Mouse (Mus musculus): ENCODE measurements around the gene Cyp4f17. TPM values are rescaled to one million over a fixed set of nuclear protein-coding genes. Genes with fewer than 3 reads are reported as not detected.
"Not testable (repeated sequence)": the region's sequence is repeated elsewhere in the genome, so short reads cannot be mapped to it uniquely, and the experiment has no call there.

Cyp4f17 gene
- polyA plus RNA-seq, 1 experiment from 2014 or later, result 6.6 TPM

- no peaks in the 10 kb centered on the region for H3K9me3 ChIP-seq (replicated peaks; ENCODE audit: low read length)
- DNase-seq (ENCODE audit: low spot score) (no peak), ATAC-seq (replicated peaks; ENCODE audit: low FRiP score, low read depth) (no peak)
- no peak overlapping the region for H3K4me2 ChIP-seq (ENCODE audit: low read length)
- no peaks in the 10 kb centered on the region for H3K4me1 ChIP-seq (replicated peaks; ENCODE audit: insufficient read depth, low read length)
- H3K36me3 ChIP-seq (ENCODE audit: insufficient read depth, low read length), result no peaks in the 10 kb centered on the region
- H3K27me3 ChIP-seq (ENCODE audit: insufficient read depth, low read length), result no peaks in the 10 kb centered on the region
- no peak for TF ChIP-seq CTCF (IDR thresholded peaks at IDR 0.05; ENCODE audit: low read depth)
- H3K9ac ChIP-seq (ENCODE audit: low read depth, low read length), result no peak overlapping the region
- no peak overlapping the region for H3K27ac ChIP-seq
- H3K4me3 ChIP-seq (replicated peaks; ENCODE audit: low read depth, low read length), result no peak overlapping the region
- WGBS, result 65% methylated on average over 2 of the region's 2 CpGs
Observed at GRCm38 (mm10) chr17:32478727-32479126, 27.1 kb upstream of the Cyp4f17 start.

- no peak overlapping the region for H3K4me3 ChIP-seq (replicated peaks; ENCODE audit: low read depth, low read length)
- peak; percentile 65 for ATAC-seq (replicated peaks; ENCODE audit: low FRiP score, low read depth)
- WGBS, result 12% methylated on average over 7 of the region's 8 CpGs
Observed at GRCm38 (mm10) chr17:32479554-32480506, 26.0 kb upstream of the Cyp4f17 start.

GRCm38 (mm10) chr17:32481766-32482165 is 24.1 kb upstream of the Cyp4f17 start:
- H3K4me2 ChIP-seq (ENCODE audit: low read length), result no peak overlapping the region
- H3K4me1 ChIP-seq (replicated peaks; ENCODE audit: insufficient read depth, low read length), result no peaks in the 10 kb centered on the region
- ATAC-seq (replicated peaks; ENCODE audit: low FRiP score, low read depth) (no peak), DNase-seq (ENCODE audit: low spot score) (no peak)
- TF ChIP-seq CTCF (IDR thresholded peaks at IDR 0.05; ENCODE audit: low read depth), result no peak
- H3K4me3 ChIP-seq (replicated peaks; ENCODE audit: low read depth, low read length), result no peak overlapping the region
- H3K27ac ChIP-seq, result no peak overlapping the region
- no peaks in the 10 kb centered on the region for H3K27me3 ChIP-seq (ENCODE audit: insufficient read depth, low read length)
- H3K36me3 ChIP-seq (ENCODE audit: insufficient read depth, low read length), result no peaks in the 10 kb centered on the region
- H3K9me3 ChIP-seq (replicated peaks; ENCODE audit: low read length), result no peaks in the 10 kb centered on the region
- H3K9ac ChIP-seq (ENCODE audit: low read depth, low read length), result no peak overlapping the region
- 81% methylated on average over 14 of the region's 14 CpGs for WGBS

More at GRCm38 (mm10) chr17:32479554-32480506, 26.0 kb upstream of the Cyp4f17 start:
- DNase-seq (ENCODE audit: low spot score), result peak; percentile 70
- no peak overlapping the region for H3K9ac ChIP-seq (ENCODE audit: low read depth, low read length)
- TF ChIP-seq CTCF (IDR thresholded peaks at IDR 0.05; ENCODE audit: low read depth), result peak; percentile 70
- no peak overlapping the region for H3K4me2 ChIP-seq (ENCODE audit: low read length)
- no peaks in the 10 kb centered on the region for H3K27me3 ChIP-seq (ENCODE audit: insufficient read depth, low read length)
- no peaks in the 10 kb centered on the region for H3K9me3 ChIP-seq (replicated peaks; ENCODE audit: low read length)
- H3K36me3 ChIP-seq (ENCODE audit: insufficient read depth, low read length), result no peaks in the 10 kb centered on the region
- no peak overlapping the region for H3K27ac ChIP-seq
- H3K4me1 ChIP-seq (replicated peaks; ENCODE audit: insufficient read depth, low read length), result no peaks in the 10 kb centered on the region

GRCm38 (mm10) chr17:32483200-32483599 is 22.6 kb upstream of the Cyp4f17 start:
- ATAC-seq (replicated peaks; ENCODE audit: low FRiP score, low read depth) (peak; percentile 74), DNase-seq (ENCODE audit: low spot score) (peak; percentile 75)
- Histone ChIP-seq H3K9me3 (replicated peaks; ENCODE audit: low read length) (no peaks in the 10 kb centered on the region), H3K27ac (no peak overlapping the region), H3K9ac (ENCODE audit: low read depth, low read length) (no peak overlapping the region), H3K36me3 (ENCODE audit: insufficient read depth, low read length) (no peaks in the 10 kb centered on the region), H3K4me1 (replicated peaks; ENCODE audit: insufficient read depth, low read length) (no peaks in the 10 kb centered on the region), H3K4me2 (ENCODE audit: low read length) (peak overlapping the region; percentile 40; the same call in 1 of the 2 replicates), H3K27me3 (ENCODE audit: insufficient read depth, low read length) (no peaks in the 10 kb centered on the region), H3K4me3 (replicated peaks; ENCODE audit: low read depth, low read length) (no peak overlapping the region)
- peak; percentile 82 for TF ChIP-seq CTCF (IDR thresholded peaks at IDR 0.05; ENCODE audit: low read depth)
- WGBS, result 16% methylated on average over 18 of the region's 18 CpGs

- Histone ChIP-seq H3K27me3 (ENCODE audit: insufficient read depth, low read length) (no peaks in the 10 kb centered on the region), H3K4me1 (replicated peaks; ENCODE audit: insufficient read depth, low read length) (0 out of 2 replicates have a peak, but pooled peaks cover 4% of the 10 kb centered on the region), H3K4me2 (ENCODE audit: low read length) (peak overlapping the region; percentile 62), H3K36me3 (ENCODE audit: insufficient read depth, low read length) (no peaks in the 10 kb centered on the region), H3K27ac (no peak overlapping the region), H3K9me3 (replicated peaks; ENCODE audit: low read length) (no peaks in the 10 kb centered on the region), H3K4me3 (replicated peaks; ENCODE audit: low read depth, low read length) (peak overlapping the region; percentile 27), H3K9ac (ENCODE audit: low read depth, low read length) (0 out of 2 replicates have a peak overlapping the region, but pooled peaks have one; percentile 39)
- WGBS, result 11% methylated on average over 30 of the region's 30 CpGs
- DNase-seq (ENCODE audit: low spot score) (peak; percentile 68), ATAC-seq (replicated peaks; ENCODE audit: low FRiP score, low read depth) (peak; percentile 87)
- TF ChIP-seq CTCF (IDR thresholded peaks at IDR 0.05; ENCODE audit: low read depth), result no peak
Observed at GRCm38 (mm10) chr17:32492349-32492980, 13.4 kb upstream of the Cyp4f17 start.

GRCm38 (mm10) chr17:32494601-32495000 is 11.2 kb upstream of the Cyp4f17 start:
- Histone ChIP-seq H3K9me3 (replicated peaks; ENCODE audit: low read length) (no peaks in the 10 kb centered on the region), H3K9ac (ENCODE audit: low read depth, low read length) (no peak overlapping the region), H3K4me3 (replicated peaks; ENCODE audit: low read depth, low read length) (no peak overlapping the region), H3K27ac (no peak overlapping the region), H3K27me3 (ENCODE audit: insufficient read depth, low read length) (no peaks in the 10 kb centered on the region), H3K4me2 (ENCODE audit: low read length) (no peak overlapping the region), H3K36me3 (ENCODE audit: insufficient read depth, low read length) (no peaks in the 10 kb centered on the region), H3K4me1 (replicated peaks; ENCODE audit: insufficient read depth, low read length) (0 out of 2 replicates have a peak, but pooled peaks cover 4% of the 10 kb centered on the region)
- peak; percentile 91 for TF ChIP-seq CTCF (IDR thresholded peaks at IDR 0.05; ENCODE audit: low read depth)
- 0 out of 2 replicates have a peak, but pooled peaks have one; percentile 44 for ATAC-seq (replicated peaks; ENCODE audit: low FRiP score, low read depth)
- DNase-seq (ENCODE audit: low spot score), result peak; percentile 93
- WGBS, result 26% methylated on average over 1 of the region's 1 CpGs

- not testable (repeated sequence) for H3K36me3 ChIP-seq (ENCODE audit: insufficient read depth, low read length); H3K4me3 ChIP-seq (replicated peaks; ENCODE audit: low read depth, low read length); ATAC-seq (replicated peaks; ENCODE audit: low FRiP score, low read depth); H3K27me3 ChIP-seq (ENCODE audit: insufficient read depth, low read length); H3K4me2 ChIP-seq (ENCODE audit: low read length); H3K9me3 ChIP-seq (replicated peaks; ENCODE audit: low read length); H3K9ac ChIP-seq (ENCODE audit: low read depth, low read length); DNase-seq (ENCODE audit: low spot score); H3K27ac ChIP-seq; H3K4me1 ChIP-seq (replicated peaks; ENCODE audit: insufficient read depth, low read length)
- 88% methylated on average over 4 of the region's 4 CpGs for WGBS
Observed at GRCm38 (mm10) chr17:32500511-32500910, 5.3 kb upstream of the Cyp4f17 start.

Data from kidney, postnatal 0 days (tissue).